Mouse (Mus musculus) ES-E14 (cell line): ENCODE measurements around the gene Cyb5r3.

Experiments
- CHD2 ChIP-seq: IDR thresholded peaks from 2 replicates; pipeline ENCODE4 v1.6.1; 2014; ENCODE audit warnings: mild to moderate bottlenecking, low read depth, low read length, inconsistent platforms
- HCFC1 ChIP-seq: IDR thresholded peaks from 2 replicates; pipeline ENCODE4 v1.6.1; 2012; ENCODE audit warnings: low read length, inconsistent platforms, borderline replicate concordance; ENCODE audit not compliant: insufficient read depth
- MAFK ChIP-seq: IDR thresholded peaks from 2 replicates; pipeline ENCODE4 v1.6.1; 2014; ENCODE audit warnings: mild to moderate bottlenecking, low read depth, low read length, inconsistent platforms; ENCODE audit not compliant: insufficient read depth
- ZC3H11A ChIP-seq: IDR thresholded peaks from 2 replicates; pipeline ENCODE4 v1.6.1; 2012; ENCODE audit warnings: low read depth, mild to moderate bottlenecking, inconsistent platforms, low read length, borderline replicate concordance
- ZNF384 ChIP-seq: IDR thresholded peaks from 2 replicates; pipeline ENCODE4 v1.6.1; 2012; ENCODE audit warnings: low read depth, low read length, inconsistent platforms

GRCm38 (mm10) chr15:83161062-83161748 is 11.2 kb downstream of the Cyb5r3 start:
- TF ChIP-seq CHD2, result no peak
- no peak for TF ChIP-seq HCFC1
- TF ChIP-seq MAFK, result no peak
- TF ChIP-seq ZNF384, result no peak
- TF ChIP-seq ZC3H11A, result no peak
